Mouse (Mus musculus) ES-E14 (cell line): ENCODE data around the gene Lrrc75a.

Experiments
- HCFC1 ChIP-seq: IDR thresholded peaks from 2 replicates; pipeline ENCODE4 v1.6.1; 2012; ENCODE audit warnings: low read length, inconsistent platforms, borderline replicate concordance; ENCODE audit not compliant: insufficient read depth
- MAFK ChIP-seq: IDR thresholded peaks from 2 replicates; pipeline ENCODE4 v1.6.1; 2014; ENCODE audit warnings: mild to moderate bottlenecking, low read depth, low read length, inconsistent platforms; ENCODE audit not compliant: insufficient read depth
- ZC3H11A ChIP-seq: IDR thresholded peaks from 2 replicates; pipeline ENCODE4 v1.6.1; 2012; ENCODE audit warnings: low read depth, mild to moderate bottlenecking, inconsistent platforms, low read length, borderline replicate concordance

DNA sequence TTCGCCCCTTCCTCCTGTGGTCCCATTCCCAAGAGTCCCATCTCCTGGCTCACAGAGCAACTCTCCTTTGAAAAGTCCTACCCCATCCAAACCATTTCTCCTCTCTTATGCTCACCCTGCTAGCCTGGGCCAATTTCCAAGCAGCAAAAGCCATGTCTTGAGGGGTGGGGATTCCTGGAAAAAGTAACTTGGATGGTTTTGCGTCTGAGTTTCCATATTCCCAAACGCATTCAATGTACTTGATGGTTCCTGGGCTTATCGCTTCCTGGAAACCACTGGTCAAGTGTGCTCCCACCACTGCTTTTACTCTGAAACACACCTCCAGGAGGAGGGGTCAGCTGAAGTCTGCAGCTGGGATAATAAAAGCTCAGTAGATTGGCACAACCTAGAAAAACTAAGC is 9.9 kb downstream of the Lrrc75a start:
- TF ChIP-seq HCFC1: no peak
- no peak for TF ChIP-seq ZC3H11A
- TF ChIP-seq MAFK: no peak
